Mouse (Mus musculus) C2C12 (cell line): ENCODE measurements at regions not wholly inside any gene's neighbourhood (a gene's known extent, or its start where the extent isn't known, plus 50 kb on each side); places are given as distances from the start of the nearest gene placed in this dataset.

Source experiments
- H3K27me3 ChIP-seq: one replicate; pipeline ENCODE4 v1.6.1; 2011; ENCODE audit not compliant: control insufficient read depth, insufficient read depth, insufficient read length
- H3K36me3 ChIP-seq: one replicate; pipeline ENCODE4 v1.6.1; 2011; ENCODE audit not compliant: control insufficient read depth, insufficient read depth
- H3K4me3 ChIP-seq: one replicate; pipeline ENCODE4 v1.5.1; 2011; ENCODE audit warnings: mild to moderate bottlenecking, control low read depth; ENCODE audit not compliant: poor library complexity, insufficient read depth, severe bottlenecking
- H3K79me2 ChIP-seq: one replicate; pipeline ENCODE4 v1.6.1; 2011; ENCODE audit not compliant: control insufficient read depth, insufficient read depth
- H3K79me3 ChIP-seq: one replicate; pipeline ENCODE4 v1.6.1; 2011; ENCODE audit warnings: low read depth, control low read depth
- H3ac ChIP-seq: one replicate; pipeline ENCODE3; 2011; ENCODE audit warnings: low read depth; ENCODE audit not compliant: control insufficient read depth, insufficient read length
- CEBPB ChIP-seq: IDR thresholded peaks from one replicate; pipeline ENCODE4 v1.6.1; 2011; ENCODE audit warnings: low read depth, mild to moderate bottlenecking, control low read depth, moderate library complexity
- CTCF ChIP-seq: IDR thresholded peaks from one replicate; pipeline ENCODE4 v1.5.1; 2011; ENCODE audit not compliant: control insufficient read depth, insufficient read depth, insufficient read length
- FOSL1 ChIP-seq: IDR thresholded peaks from one replicate; pipeline ENCODE4 v1.8.0; 2011; ENCODE audit warnings: mild to moderate bottlenecking, low read length; ENCODE audit not compliant: poor library complexity, insufficient read depth, severe bottlenecking
- MAX ChIP-seq: IDR thresholded peaks from one replicate; pipeline ENCODE4 v1.6.1; 2011; ENCODE audit warnings: mild to moderate bottlenecking, control low read depth
- MYOD1 ChIP-seq: IDR thresholded peaks from one replicate; pipeline ENCODE4 v1.6.1; 2011; ENCODE audit warnings: low read depth; ENCODE audit not compliant: control insufficient read depth, insufficient read length
- MYOG ChIP-seq: IDR thresholded peaks from one replicate; pipeline ENCODE4 v1.6.1; 2011; ENCODE audit not compliant: control insufficient read depth, insufficient read length; ENCODE audit errors: extremely low read depth
- USF1 ChIP-seq: IDR thresholded peaks from one replicate; pipeline ENCODE4 v1.6.1; 2011; ENCODE audit warnings: low read depth, mild to moderate bottlenecking, control low read depth, moderate library complexity

DNA sequence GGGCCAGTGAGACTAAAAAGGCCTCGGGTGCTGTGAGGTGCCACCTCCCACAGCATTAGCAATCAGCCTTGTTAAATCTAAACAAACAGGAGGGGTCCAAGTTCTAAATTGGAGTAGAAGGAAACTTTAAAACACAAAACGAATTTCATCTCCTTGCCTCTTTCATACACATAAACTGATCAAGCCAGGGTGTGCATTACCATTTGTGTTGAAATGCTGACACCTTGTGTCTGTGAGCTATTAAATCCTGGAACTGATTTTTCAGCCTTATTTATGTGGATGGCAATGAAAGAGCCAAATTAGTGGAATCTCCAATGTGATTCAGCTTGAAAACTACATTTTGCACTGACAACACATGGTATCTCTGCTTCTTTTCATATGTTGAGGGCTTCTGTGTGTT, 114.8 kb downstream of the Pcsk1 start:
- H3K4me3 ChIP-seq: no peak overlapping the region
- no peaks in the 10 kb centered on the region for H3K79me3 ChIP-seq
- TF ChIP-seq USF1 (no peak), MYOD1 (no peak), CTCF (no peak), CEBPB (no peak), FOSL1 (no peak), MAX (no peak), MYOG (no peak)
- H3K36me3 ChIP-seq: no peaks in the 10 kb centered on the region
- no peaks in the 10 kb centered on the region for H3K79me2 ChIP-seq
- H3K27me3 ChIP-seq: no peaks in the 10 kb centered on the region
- H3ac ChIP-seq: no peak overlapping the region

DNA sequence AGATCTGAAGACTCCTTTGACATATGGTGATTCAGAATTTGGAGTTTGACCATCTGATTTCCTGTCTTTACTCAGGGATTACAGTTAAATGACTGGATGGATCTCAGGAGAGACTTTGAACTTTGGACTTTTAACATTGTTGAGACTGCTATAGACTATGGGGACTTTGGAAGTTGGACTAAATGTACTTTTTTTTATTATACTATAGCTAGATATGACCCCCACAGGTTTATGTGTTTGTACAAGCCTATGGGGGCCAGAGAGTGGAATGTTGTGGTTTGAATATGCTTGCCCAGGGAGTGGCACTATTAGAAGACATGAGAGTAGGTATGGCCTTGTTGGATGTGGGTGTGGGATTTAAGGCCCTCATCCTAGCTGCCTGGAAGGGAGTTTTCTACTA, 134.3 kb downstream of the Pcsk1 start:
- no peak overlapping the region for H3K4me3 ChIP-seq
- no peaks in the 10 kb centered on the region for H3K79me2 ChIP-seq
- no peaks in the 10 kb centered on the region for H3K27me3 ChIP-seq
- H3K36me3 ChIP-seq: no peaks in the 10 kb centered on the region
- H3K79me3 ChIP-seq: no peaks in the 10 kb centered on the region
- TF ChIP-seq CTCF (no peak), MYOD1 (no peak), FOSL1 (no peak), USF1 (no peak), MYOG (no peak), CEBPB (no peak), MAX (no peak)
- no peak overlapping the region for H3ac ChIP-seq

DNA sequence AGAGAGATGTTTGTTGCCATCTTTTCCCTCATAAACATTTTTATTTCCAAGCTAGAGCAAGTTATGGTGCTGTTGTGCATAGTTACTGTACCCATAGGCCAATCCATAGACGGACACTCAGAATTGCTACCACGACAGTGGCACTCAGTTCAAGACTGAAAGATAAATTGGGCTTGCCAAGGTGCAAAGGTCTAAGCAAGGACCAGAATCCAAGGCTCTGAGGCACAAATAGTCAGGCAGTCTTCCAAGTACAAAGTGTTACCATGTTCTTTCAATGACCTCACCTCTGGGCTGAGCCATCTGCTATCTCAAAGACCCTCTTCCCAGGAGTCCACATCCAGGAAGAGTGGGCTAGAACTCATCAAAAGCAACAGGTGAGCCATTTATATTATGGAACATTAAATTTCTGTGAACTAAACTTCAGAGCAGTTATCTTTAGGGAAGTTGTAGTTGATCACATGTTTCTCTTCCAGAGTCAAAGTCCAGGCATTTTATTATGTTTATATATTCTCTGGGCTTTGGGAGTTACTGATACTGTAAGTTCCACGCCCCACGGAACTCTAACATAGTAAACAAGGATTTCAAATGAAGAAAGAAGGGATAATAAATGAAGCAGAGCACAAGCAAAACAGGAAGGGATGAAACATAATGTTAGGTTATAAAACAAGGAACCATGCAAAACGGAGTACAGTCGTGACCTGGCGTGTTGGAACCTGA, 136.1 kb downstream of the Pcsk1 start:
- TF ChIP-seq MAX (no peak), MYOD1 (no peak), FOSL1 (no peak), CEBPB (no peak), CTCF (no peak), USF1 (no peak), MYOG (no peak)
- Histone ChIP-seq H3K27me3 (no peaks in the 10 kb centered on the region), H3K79me3 (no peaks in the 10 kb centered on the region), H3K36me3 (no peaks in the 10 kb centered on the region), H3K79me2 (no peaks in the 10 kb centered on the region), H3ac (no peak overlapping the region), H3K4me3 (no peak overlapping the region)

DNA sequence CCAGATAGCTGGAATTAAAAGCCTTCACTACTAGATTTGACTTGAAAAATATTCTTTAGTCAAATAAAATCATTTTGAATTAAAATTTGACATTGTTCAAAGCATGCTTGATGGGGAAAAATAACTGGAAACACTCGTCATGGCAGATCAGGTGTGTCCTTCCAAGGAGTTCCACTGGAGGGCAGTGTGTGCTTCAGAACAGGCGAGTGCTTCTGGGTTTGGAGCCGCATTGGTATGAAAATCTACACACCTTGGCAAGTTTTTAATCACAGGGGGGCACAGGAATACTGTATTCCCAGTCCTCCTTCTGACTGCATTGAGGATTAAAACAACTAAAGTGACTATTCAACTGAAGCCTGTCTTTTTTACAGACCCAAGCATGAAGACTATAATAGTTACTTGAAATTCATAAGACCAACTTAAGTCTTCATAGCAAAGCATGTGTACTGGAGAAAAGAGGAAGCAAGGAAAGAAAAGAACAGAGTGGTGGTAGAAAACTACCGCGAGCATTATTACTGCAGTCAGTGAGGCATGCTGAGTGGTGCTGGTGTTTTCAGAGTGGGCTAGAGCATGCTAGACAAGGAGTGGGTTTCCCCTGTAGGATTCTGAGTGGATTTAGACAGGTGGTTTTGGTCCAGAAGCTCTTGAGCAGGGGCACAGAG, 138.1 kb downstream of the Pcsk1 start:
- H3K79me3 ChIP-seq: no peaks in the 10 kb centered on the region
- no peaks in the 10 kb centered on the region for H3K36me3 ChIP-seq
- H3K27me3 ChIP-seq: no peaks in the 10 kb centered on the region
- no peak overlapping the region for H3K4me3 ChIP-seq
- no peaks in the 10 kb centered on the region for H3K79me2 ChIP-seq
- no peak overlapping the region for H3ac ChIP-seq
- no peak for TF ChIP-seq USF1
- no peak for TF ChIP-seq CEBPB
- no peak for TF ChIP-seq MYOD1
- peak; percentile 71 for TF ChIP-seq CTCF
- TF ChIP-seq MYOG: no peak

DNA sequence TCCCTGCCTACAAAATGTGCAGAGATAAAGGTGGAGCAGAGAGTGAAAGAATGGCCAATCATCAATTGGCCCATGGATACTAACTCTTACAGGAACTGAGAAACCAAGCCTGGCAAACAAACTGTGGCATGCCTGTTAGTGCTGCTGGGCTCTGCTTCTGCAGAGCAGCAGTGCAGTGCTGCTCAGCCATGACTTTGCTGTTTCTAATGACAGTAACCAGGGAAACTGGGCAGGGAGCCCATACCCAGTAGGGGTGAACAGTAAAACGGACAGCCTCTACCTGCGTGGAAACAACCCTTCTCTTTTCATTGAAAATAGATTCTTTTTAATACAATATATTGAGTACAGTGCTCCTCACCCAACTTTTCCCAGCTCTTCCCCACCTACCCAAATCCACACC, 146.8 kb downstream of the Pcsk1 start:
- Histone ChIP-seq H3ac (no peak overlapping the region), H3K79me2 (no peaks in the 10 kb centered on the region), H3K36me3 (no peaks in the 10 kb centered on the region), H3K4me3 (no peak overlapping the region), H3K79me3 (no peaks in the 10 kb centered on the region), H3K27me3 (no peaks in the 10 kb centered on the region)
- no peak for TF ChIP-seq CEBPB
- no peak for TF ChIP-seq FOSL1
- no peak for TF ChIP-seq MYOG
- TF ChIP-seq MYOD1: no peak
- no peak for TF ChIP-seq CTCF
- TF ChIP-seq MAX: no peak
- TF ChIP-seq USF1: no peak
